Mouse (Mus musculus) intestine, embryonic 16.5 days (tissue): Measurements from ENCODE around the gene Efcab11. TPM values are rescaled to one million over a fixed set of nuclear protein-coding genes. Genes with fewer than 3 reads are reported as not detected.
A peak's percentile ranks its signal among the peaks of the same experiment; 100 is the strongest.

Experiments
- ATAC-seq: fragments of 200-750 bp; cut with Nextera tagmentation; 2 replicates; pipeline ENCODE4 v1.8.0; 2017; ENCODE audit warnings: moderate TSS enrichment, moderate library complexity
- H3K27ac ChIP-seq: fragments of 300-500 bp; sonication (generic); 2 replicates; pipeline ENCODE4 v1.5.1; 2014; ENCODE audit warnings: mild to moderate bottlenecking, low read length
- H3K27me3 ChIP-seq: fragments of 300-500 bp; sonication (generic); replicated peaks from 2 replicates; pipeline ENCODE4 v1.6.1; 2014; ENCODE audit warnings: low read length, control low read depth, mixed read lengths; ENCODE audit not compliant: control insufficient read depth, insufficient read depth
- H3K36me3 ChIP-seq: fragments of 300-500 bp; sonication (generic); 2 replicates; pipeline ENCODE4 v1.6.1; 2014; ENCODE audit warnings: low read length, control low read depth; ENCODE audit not compliant: control insufficient read depth, insufficient read depth
- H3K4me1 ChIP-seq: fragments of 300-500 bp; sonication (generic); 2 replicates; pipeline ENCODE4 v1.6.1; 2014; ENCODE audit warnings: low read length, control low read depth, mixed read lengths; ENCODE audit not compliant: control insufficient read depth, insufficient read depth
- H3K4me2 ChIP-seq: fragments of 300-500 bp; sonication (generic); 2 replicates; pipeline ENCODE4 v1.6.1; 2014; ENCODE audit warnings: low read depth, low read length, control low read depth
- H3K4me3 ChIP-seq: fragments of 300-500 bp; sonication (generic); 2 replicates; pipeline ENCODE4 v1.5.1; 2014; ENCODE audit warnings: mild to moderate bottlenecking, low read length
- H3K9ac ChIP-seq: fragments of 300-500 bp; sonication (generic); 2 replicates; pipeline ENCODE4 v1.6.1; 2014; ENCODE audit warnings: low read depth, low read length
- H3K9me3 ChIP-seq: fragments of 300-500 bp; sonication (generic); 2 replicates; pipeline ENCODE4 v1.6.1; 2016; ENCODE audit warnings: low read length, control low read depth; ENCODE audit not compliant: control insufficient read depth
- WGBS: fragments of 180-500 bp; shearing (Covaris S2); extraction: QIAGEN DNeasy Blood & Tissue Kit; methylation state at CpG from one replicate; pipeline ENCODE4 v1.1.7; 2014; 5-methylcytosine and 5-hydroxymethylcytosine counted together
- polyA plus RNA-seq: library from polyadenylated mRNA; unstranded; fragments of >200 nt; fragmentation: Nextera tagmentation; extraction: Ambion mirVana; gene quantifications from 2 replicates; pipeline ENCODE4 v1.2.1, GENCODE M21; 2015

Gene Efcab11
- polyA plus RNA-seq, 1 experiment from 2014 or later = 9.7 TPM

GRCm38 (mm10) chr12:99749391-99749790 is 134.8 kb downstream of the Efcab11 start:
- Histone ChIP-seq H3K4me3 (no peak overlapping the region), H3K4me2 (no peak overlapping the region), H3K27ac (no peak overlapping the region), H3K36me3 (no peaks in the 10 kb centered on the region), H3K27me3 (no peaks in the 10 kb centered on the region), H3K9me3 (no peaks in the 10 kb centered on the region), H3K4me1 (no peaks in the 10 kb centered on the region), H3K9ac (no peak overlapping the region)
- ATAC-seq = no peak
- WGBS = 79% methylated on average over 3 of the region's 3 CpGs

GRCm38 (mm10) chr12:99741631-99742030 is 142.6 kb downstream of the Efcab11 start:
- H3K4me1 ChIP-seq = no peaks in the 10 kb centered on the region
- ATAC-seq = no peak
- no peak overlapping the region for H3K4me2 ChIP-seq
- no peak overlapping the region for H3K27ac ChIP-seq
- H3K36me3 ChIP-seq = no peaks in the 10 kb centered on the region
- WGBS = 67% methylated on average over 8 of the region's 8 CpGs
- H3K4me3 ChIP-seq = no peak overlapping the region
- H3K27me3 ChIP-seq = no peaks in the 10 kb centered on the region
- no peaks in the 10 kb centered on the region for H3K9me3 ChIP-seq
- H3K9ac ChIP-seq = no peak overlapping the region

- Histone ChIP-seq H3K9ac (no peak overlapping the region), H3K27ac (no peak overlapping the region), H3K27me3 (no peaks in the 10 kb centered on the region), H3K4me1 (no peaks in the 10 kb centered on the region), H3K4me3 (no peak overlapping the region), H3K4me2 (no peak overlapping the region), H3K36me3 (no peaks in the 10 kb centered on the region), H3K9me3 (no peaks in the 10 kb centered on the region)
- 83% methylated on average over 5 of the region's 5 CpGs for WGBS
- no peak for ATAC-seq
Observed at GRCm38 (mm10) chr12:99739211-99739610, 145.0 kb downstream of the Efcab11 start.

GRCm38 (mm10) chr12:99738256-99738655 is 146.0 kb downstream of the Efcab11 start:
- H3K9ac ChIP-seq = no peak overlapping the region
- ATAC-seq = no peak
- H3K36me3 ChIP-seq = no peaks in the 10 kb centered on the region
- WGBS = 81% methylated on average over 6 of the region's 6 CpGs
- no peak overlapping the region for H3K27ac ChIP-seq
- no peak overlapping the region for H3K4me2 ChIP-seq
- no peaks in the 10 kb centered on the region for H3K9me3 ChIP-seq
- H3K27me3 ChIP-seq = no peaks in the 10 kb centered on the region
- H3K4me1 ChIP-seq = no peaks in the 10 kb centered on the region
- H3K4me3 ChIP-seq = no peak overlapping the region

- H3K4me3 ChIP-seq = no peak overlapping the region
- H3K27ac ChIP-seq = no peak overlapping the region
- no peaks in the 10 kb centered on the region for H3K9me3 ChIP-seq
- no peaks in the 10 kb centered on the region for H3K4me1 ChIP-seq
- H3K27me3 ChIP-seq = no peaks in the 10 kb centered on the region
- H3K4me2 ChIP-seq = no peak overlapping the region
- no peak for ATAC-seq
- 73% methylated on average over 3 of the region's 3 CpGs for WGBS
- H3K9ac ChIP-seq = no peak overlapping the region
- no peaks in the 10 kb centered on the region for H3K36me3 ChIP-seq
Observed at GRCm38 (mm10) chr12:99736971-99737370, 147.3 kb downstream of the Efcab11 start.

- no peaks in the 10 kb centered on the region for H3K4me1 ChIP-seq
- H3K9ac ChIP-seq = no peak overlapping the region
- H3K27ac ChIP-seq = no peak overlapping the region
- no peaks in the 10 kb centered on the region for H3K36me3 ChIP-seq
- H3K27me3 ChIP-seq = no peaks in the 10 kb centered on the region
- no peak overlapping the region for H3K4me3 ChIP-seq
- H3K9me3 ChIP-seq = no peaks in the 10 kb centered on the region
- H3K4me2 ChIP-seq = no peak overlapping the region
- 72% methylated on average over 10 of the region's 10 CpGs for WGBS
- ATAC-seq = no peak
Observed at GRCm38 (mm10) chr12:99735172-99735571, 149.1 kb downstream of the Efcab11 start.

GRCm38 (mm10) chr12:99724206-99724605 is 160.0 kb downstream of the Efcab11 start:
- WGBS = over 99% methylated on average over 12 of the region's 12 CpGs
- no peak for ATAC-seq

GRCm38 (mm10) chr12:99723791-99724190 is 160.4 kb downstream of the Efcab11 start:
- Histone ChIP-seq H3K4me1 (no peaks in the 10 kb centered on the region), H3K4me3 (no peak overlapping the region), H3K27me3 (no peaks in the 10 kb centered on the region), H3K36me3 (no peaks in the 10 kb centered on the region), H3K9ac (no peak overlapping the region), H3K27ac (no peak overlapping the region), H3K9me3 (no peaks in the 10 kb centered on the region), H3K4me2 (no peak overlapping the region)
- 76% methylated on average over 8 of the region's 8 CpGs for WGBS
- ATAC-seq = no peak

More at GRCm38 (mm10) chr12:99724206-99724605, 160.0 kb downstream of the Efcab11 start:
- Histone ChIP-seq H3K4me1 (no peaks in the 10 kb centered on the region), H3K4me2 (no peak overlapping the region), H3K36me3 (no peaks in the 10 kb centered on the region), H3K27me3 (no peaks in the 10 kb centered on the region), H3K4me3 (no peak overlapping the region), H3K9ac (no peak overlapping the region), H3K9me3 (no peaks in the 10 kb centered on the region), H3K27ac (no peak overlapping the region)

- Histone ChIP-seq H3K9ac (no peak overlapping the region), H3K27ac (no peak overlapping the region), H3K4me3 (no peak overlapping the region), H3K4me1 (no peaks in the 10 kb centered on the region), H3K27me3 (no peaks in the 10 kb centered on the region), H3K36me3 (no peaks in the 10 kb centered on the region), H3K9me3 (no peaks in the 10 kb centered on the region), H3K4me2 (no peak overlapping the region)
- 67% methylated on average over 10 of the region's 10 CpGs for WGBS
- peak; percentile 52 for ATAC-seq
Observed at GRCm38 (mm10) chr12:99721318-99721717, 162.9 kb downstream of the Efcab11 start.

- 87% methylated on average over 11 of the region's 11 CpGs for WGBS
- H3K4me3 ChIP-seq = no peak overlapping the region
- no peak for ATAC-seq
Observed at GRCm38 (mm10) chr12:99719777-99720176, 164.5 kb downstream of the Efcab11 start.

More at GRCm38 (mm10) chr12:99719777-99720176, 164.5 kb downstream of the Efcab11 start:
- Histone ChIP-seq H3K36me3 (no peaks in the 10 kb centered on the region), H3K4me1 (no peaks in the 10 kb centered on the region), H3K9ac (no peak overlapping the region), H3K27ac (no peak overlapping the region), H3K27me3 (no peaks in the 10 kb centered on the region), H3K4me2 (no peak overlapping the region), H3K9me3 (no peaks in the 10 kb centered on the region)
